Mouse (Mus musculus) effector memory CD4-positive, alpha-beta T cell, adult 5 months (primary cell): ENCODE measurements around the gene Col4a5. TPM values are rescaled to one million over a fixed set of nuclear protein-coding genes. Genes with fewer than 3 reads are reported as not detected.

ENCODE experiments used
- polyA plus RNA-seq: library from polyadenylated mRNA; unstranded; fragments of 100-300 nt; shearing (Covaris generic); gene quantifications from one replicate; pipeline ENCODE4 v1.2.1, GENCODE M21; 2017

Gene Col4a5
- polyA plus RNA-seq = 0.15 TPM

DNA sequence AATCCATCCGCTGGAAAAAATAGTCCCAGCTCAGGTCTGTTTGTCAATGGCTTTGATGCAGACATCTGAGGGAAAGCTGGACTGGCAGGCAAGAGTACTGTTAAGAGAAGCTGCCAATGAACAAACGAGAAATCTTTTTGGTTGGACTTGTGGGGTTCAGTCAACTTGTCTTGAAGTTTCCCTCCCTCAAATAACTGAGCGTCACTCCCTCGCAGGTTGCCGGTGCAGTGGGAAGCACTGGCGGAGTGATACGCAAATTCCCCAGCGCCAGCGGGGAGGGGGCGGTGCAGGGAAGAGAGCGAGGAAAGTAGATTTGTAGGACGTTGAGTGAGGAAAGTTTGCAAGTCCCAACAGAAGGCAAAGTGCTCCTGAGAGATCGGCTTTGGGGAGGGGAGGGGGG, at the start of gene Col4a5:
TSS of gene Col4a5 (plus strand) at position 276 of the 400 bp plus-strand sequence.

DNA sequence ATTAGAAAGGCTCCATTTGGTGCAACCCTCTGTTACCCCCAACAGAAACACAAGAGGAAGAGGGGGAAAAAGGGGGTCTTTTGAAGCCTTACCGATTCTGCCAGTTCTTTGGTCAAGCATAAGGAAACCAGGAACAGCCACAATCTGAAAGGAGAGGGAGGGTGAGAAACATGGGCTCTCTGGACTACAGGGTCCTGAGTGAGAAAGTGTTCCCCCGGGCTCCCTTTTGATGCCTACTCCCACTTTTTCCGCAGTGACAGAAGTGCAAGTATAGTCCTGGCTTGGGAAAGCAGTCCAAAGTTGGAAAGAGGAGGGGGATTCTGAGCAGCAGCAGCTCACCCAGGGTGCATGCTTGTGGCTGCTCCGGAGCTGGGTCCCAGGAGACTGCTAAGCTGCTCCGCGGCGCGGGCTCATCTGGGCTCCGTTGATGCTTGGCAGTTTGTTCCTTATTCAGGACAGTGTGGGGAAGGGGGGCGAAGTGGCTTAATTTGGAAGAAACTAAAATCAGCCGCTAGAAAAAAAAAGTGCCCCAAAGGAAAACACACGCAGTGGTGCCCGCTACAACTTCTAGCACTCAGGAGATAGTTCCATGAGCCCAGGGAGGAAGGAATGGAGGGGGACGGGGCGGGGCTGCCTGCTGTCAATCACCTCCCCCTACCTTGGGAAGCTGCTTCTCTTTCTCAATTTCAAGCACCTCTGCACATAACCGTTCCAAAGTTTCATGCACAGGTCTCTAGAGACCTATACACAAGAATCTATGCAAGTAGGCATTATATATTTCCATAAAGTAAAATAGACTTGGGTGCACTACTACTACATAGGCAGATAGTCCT, 1.5 kb upstream of the Col4a5 start, which contains the start of gene Col4a6:
TSS of gene Col4a6 (minus strand) at position 607 of the 833 bp plus-strand sequence.

DNA sequence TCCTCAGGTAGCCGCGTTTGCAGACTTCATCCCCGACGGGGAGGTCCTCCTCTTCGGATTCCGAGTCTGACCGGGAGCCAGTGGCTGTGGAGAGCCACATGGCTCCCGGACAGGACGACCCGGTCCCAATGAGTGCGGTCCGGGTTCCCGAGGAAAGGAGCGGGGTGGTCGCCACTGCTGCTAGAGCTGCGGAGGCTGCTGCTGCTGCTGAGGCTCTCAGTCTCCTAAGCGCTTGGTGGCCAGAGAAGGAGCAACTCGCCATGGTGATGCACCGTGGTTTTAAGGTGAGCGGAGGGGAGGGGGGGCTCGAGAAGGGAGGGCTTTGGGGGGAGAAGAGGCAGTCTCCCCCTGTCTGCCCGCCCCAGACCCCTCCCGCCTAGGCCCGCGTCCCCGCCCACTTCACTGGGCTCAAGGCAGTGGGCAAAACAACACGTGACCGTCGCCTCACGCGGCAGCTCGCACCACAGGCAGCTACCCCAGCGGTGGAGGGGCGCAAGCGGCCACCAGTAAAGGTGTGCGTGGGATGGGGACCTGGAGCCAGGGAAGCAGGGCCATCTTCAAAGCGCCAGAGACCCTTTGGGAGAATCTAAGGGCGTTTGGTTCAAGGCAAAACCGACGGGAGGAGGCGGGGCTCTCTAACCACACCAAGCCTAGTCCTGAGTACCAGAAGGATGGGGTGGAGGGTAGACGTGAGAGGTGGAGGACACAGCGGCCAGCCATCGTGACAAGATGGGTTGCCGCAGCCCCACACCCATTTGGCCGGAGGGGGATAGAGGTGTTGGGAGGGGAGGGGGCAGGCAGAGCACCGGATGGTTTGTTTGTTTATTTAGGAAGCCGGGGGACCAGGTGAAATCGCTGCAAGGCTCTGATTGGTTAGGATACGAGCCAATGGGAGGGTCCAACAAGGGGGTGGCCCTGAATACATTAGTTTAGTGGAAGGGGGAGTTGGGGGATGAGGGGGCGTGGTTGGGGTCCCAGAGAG, 250.0 kb downstream of the Col4a5 start, which contains the start of gene Irs4:
TSS of gene Irs4 (minus strand) at position 327 of the 982 bp plus-strand sequence.

Other genes with a start within 250 kb of the Col4a5 start
- not detected for gene Col4a6, start 1.3 kb upstream of the Col4a5 start, polyA plus RNA-seq
- gene Irs4, start 249.9 kb downstream of the Col4a5 start, polyA plus RNA-seq = not detected